Mouse (Mus musculus): ENCODE measurements around the gene F12. TPM values are rescaled to one million over a fixed set of nuclear protein-coding genes. Genes with fewer than 3 reads are reported as not detected.

F12 gene
- polyA plus RNA-seq, 1 experiment from 2014 or later: not detected

- Histone ChIP-seq H3K27me3 (peaks cover 62% of the 10 kb centered on the region), H3K4me1 (peaks cover 10% of the 10 kb centered on the region), H3K4me2 (replicated peaks) (peak overlapping the region; percentile 45), H3K27ac (no peak overlapping the region), H3K9me3 (replicated peaks) (no peaks in the 10 kb centered on the region), H3K9ac (peak overlapping the region; percentile 38), H3K4me3 (peak overlapping the region; percentile 20), H3K36me3 (no peaks in the 10 kb centered on the region)
- ATAC-seq (ENCODE audit: low FRiP score): peak; percentile 55
- 15% methylated on average over 35 of the region's 35 CpGs for WGBS
Observed at GRCm38 (mm10) chr13:55420933-55421800, 5.4 kb downstream of the F12 start.

- peak; percentile 31; the same call in 1 of the 2 replicates for ATAC-seq (ENCODE audit: low FRiP score)
- 25% methylated on average over 51 of the region's 51 CpGs for WGBS
Observed at GRCm38 (mm10) chr13:55420018-55420932, 6.3 kb downstream of the F12 start.

GRCm38 (mm10) chr13:55419142-55419541 lies 7.5 kb downstream of the F12 start:
- H3K4me3 ChIP-seq: no peak overlapping the region
- H3K9ac ChIP-seq: no peak overlapping the region
- ATAC-seq (ENCODE audit: low FRiP score): no peak
- H3K4me1 ChIP-seq: peaks cover 16% of the 10 kb centered on the region
- H3K9me3 ChIP-seq (replicated peaks): no peaks in the 10 kb centered on the region
- no peak overlapping the region for H3K27ac ChIP-seq
- 86% methylated on average over 5 of the region's 5 CpGs for WGBS
- H3K4me2 ChIP-seq (replicated peaks): no peak overlapping the region
- no peaks in the 10 kb centered on the region for H3K36me3 ChIP-seq
- peaks cover 72% of the 10 kb centered on the region for H3K27me3 ChIP-seq

More at GRCm38 (mm10) chr13:55420018-55420932, 6.3 kb downstream of the F12 start:
- no peak overlapping the region for H3K9ac ChIP-seq
- peaks cover 62% of the 10 kb centered on the region for H3K27me3 ChIP-seq
- no peak overlapping the region for H3K27ac ChIP-seq
- no peak overlapping the region for H3K4me2 ChIP-seq (replicated peaks)
- H3K4me3 ChIP-seq: no peak overlapping the region
- H3K4me1 ChIP-seq: peaks cover 10% of the 10 kb centered on the region
- H3K36me3 ChIP-seq: no peaks in the 10 kb centered on the region
- H3K9me3 ChIP-seq (replicated peaks): no peaks in the 10 kb centered on the region

GRCm38 (mm10) chr13:55418004-55418403 lies 8.6 kb downstream of the F12 start:
- H3K9me3 ChIP-seq (replicated peaks): no peaks in the 10 kb centered on the region
- no peaks in the 10 kb centered on the region for H3K36me3 ChIP-seq
- peak; percentile 38; the same call in 1 of the 2 replicates for ATAC-seq (ENCODE audit: low FRiP score)
- H3K4me3 ChIP-seq: no peak overlapping the region
- H3K9ac ChIP-seq: peak overlapping the region; percentile 13; the same call in 1 of the 2 replicates
- WGBS: 11% methylated on average over 12 of the region's 12 CpGs
- H3K27ac ChIP-seq: no peak overlapping the region
- peaks cover 16% of the 10 kb centered on the region for H3K4me1 ChIP-seq
- peak overlapping the region; percentile 27; the same call in 1 of the 2 replicates for H3K4me2 ChIP-seq (replicated peaks)
- peaks cover 76% of the 10 kb centered on the region for H3K27me3 ChIP-seq

GRCm38 (mm10) chr13:55414743-55415380 lies 11.7 kb downstream of the F12 start, which contains the start of gene Pfn3:
Pfn3 (minus strand) TSS chr13:55415232.
- H3K4me2 ChIP-seq (replicated peaks): peak within 1 kb of the TSS; percentile 63
- peaks cover 6% of the 10 kb centered on the region for H3K4me1 ChIP-seq
- H3K27me3 ChIP-seq: peaks cover 48% of the 10 kb centered on the region
- ATAC-seq (ENCODE audit: low FRiP score): peak; percentile 65
- peak within 1 kb of the TSS; percentile 34 for H3K4me3 ChIP-seq
- H3K9me3 ChIP-seq (replicated peaks): no peaks in the 10 kb centered on the region
- H3K9ac ChIP-seq: peak within 1 kb of the TSS; percentile 44; the same call in 1 of the 2 replicates
- H3K36me3 ChIP-seq: no peaks in the 10 kb centered on the region
- H3K27ac ChIP-seq: no peak within 1 kb of the TSS
- WGBS: 10% methylated on average over 41 of the region's 41 CpGs

- ATAC-seq (ENCODE audit: low FRiP score): no peak
- Histone ChIP-seq H3K9ac (no peak overlapping the region), H3K36me3 (no peaks in the 10 kb centered on the region), H3K27ac (no peak overlapping the region), H3K4me2 (replicated peaks) (no peak overlapping the region), H3K9me3 (replicated peaks) (no peaks in the 10 kb centered on the region), H3K4me3 (no peak overlapping the region), H3K27me3 (peaks cover 34% of the 10 kb centered on the region), H3K4me1 (peaks cover 6% of the 10 kb centered on the region)
- WGBS: 83% methylated on average over 12 of the region's 12 CpGs
Observed at GRCm38 (mm10) chr13:55413333-55413732, 13.3 kb downstream of the F12 start.

GRCm38 (mm10) chr13:55412643-55413307 lies 13.8 kb downstream of the F12 start:
- Histone ChIP-seq H3K9me3 (replicated peaks) (no peaks in the 10 kb centered on the region), H3K4me3 (no peak overlapping the region), H3K4me2 (replicated peaks) (no peak overlapping the region), H3K27ac (no peak overlapping the region), H3K9ac (no peak overlapping the region), H3K36me3 (no peaks in the 10 kb centered on the region), H3K27me3 (peaks cover 29% of the 10 kb centered on the region; the same call in 1 of the 2 replicates), H3K4me1 (peaks cover 6% of the 10 kb centered on the region)
- ATAC-seq (ENCODE audit: low FRiP score): no peak
- WGBS: 79% methylated on average over 13 of the region's 13 CpGs

GRCm38 (mm10) chr13:55411826-55412225 lies 14.8 kb downstream of the F12 start:
- 71% methylated on average over 7 of the region's 7 CpGs for WGBS
- H3K4me1 ChIP-seq: peaks cover 6% of the 10 kb centered on the region
- no peaks in the 10 kb centered on the region for H3K9me3 ChIP-seq (replicated peaks)
- no peak overlapping the region for H3K9ac ChIP-seq
- ATAC-seq (ENCODE audit: low FRiP score): no peak
- H3K36me3 ChIP-seq: no peaks in the 10 kb centered on the region
- no peak overlapping the region for H3K27ac ChIP-seq
- H3K4me2 ChIP-seq (replicated peaks): no peak overlapping the region
- peaks cover 21% of the 10 kb centered on the region; the same call in 1 of the 2 replicates for H3K27me3 ChIP-seq
- no peak overlapping the region for H3K4me3 ChIP-seq

- Histone ChIP-seq H3K36me3 (no peaks in the 10 kb centered on the region), H3K9ac (no peak overlapping the region), H3K27me3 (peaks cover 12% of the 10 kb centered on the region; the same call in 1 of the 2 replicates), H3K4me1 (peaks cover 12% of the 10 kb centered on the region), H3K9me3 (replicated peaks) (no peaks in the 10 kb centered on the region), H3K4me3 (no peak overlapping the region), H3K4me2 (replicated peaks) (no peak overlapping the region), H3K27ac (no peak overlapping the region)
- no peak for ATAC-seq (ENCODE audit: low FRiP score)
- WGBS: 90% methylated on average over 19 of the region's 19 CpGs
Observed at GRCm38 (mm10) chr13:55408546-55409120, 18.0 kb downstream of the F12 start.

GRCm38 (mm10) chr13:55407341-55407740 lies 19.3 kb downstream of the F12 start:
- 85% methylated on average over 4 of the region's 4 CpGs for WGBS
- ATAC-seq (ENCODE audit: low FRiP score): no peak
- no peak overlapping the region for H3K27ac ChIP-seq
- peaks cover 9% of the 10 kb centered on the region; the same call in 1 of the 2 replicates for H3K27me3 ChIP-seq
- H3K9ac ChIP-seq: no peak overlapping the region
- H3K36me3 ChIP-seq: no peaks in the 10 kb centered on the region
- no peak overlapping the region for H3K4me3 ChIP-seq
- peaks cover 13% of the 10 kb centered on the region for H3K4me1 ChIP-seq
- no peaks in the 10 kb centered on the region for H3K9me3 ChIP-seq (replicated peaks)
- no peak overlapping the region for H3K4me2 ChIP-seq (replicated peaks)

All from hindbrain, embryonic 12.5 days (tissue).